Mouse (Mus musculus) testis, adult 2 months (tissue): ENCODE measurements at regions not wholly inside any gene's neighbourhood (a gene's known extent, or its start where the extent isn't known, plus 50 kb on each side); places are given as distances from the start of the nearest gene placed in this dataset.

ENCODE experiments used
- CTCF ChIP-seq: fragments of 200-500 bp; IDR thresholded peaks from 2 replicates; pipeline ENCODE4 v1.5.1; 2012; ENCODE audit warnings: low read depth, mild to moderate bottlenecking, inconsistent platforms, low read length, moderate library complexity; ENCODE audit not compliant: control insufficient read depth, insufficient read depth, insufficient replicate concordance
- POLR2A ChIP-seq: fragments of 200-500 bp; IDR thresholded peaks from 2 replicates; pipeline ENCODE4 v1.6.1; 2012; ENCODE audit warnings: low read depth, mild to moderate bottlenecking, inconsistent platforms, low read length, moderate library complexity; ENCODE audit not compliant: control insufficient read depth

DNA sequence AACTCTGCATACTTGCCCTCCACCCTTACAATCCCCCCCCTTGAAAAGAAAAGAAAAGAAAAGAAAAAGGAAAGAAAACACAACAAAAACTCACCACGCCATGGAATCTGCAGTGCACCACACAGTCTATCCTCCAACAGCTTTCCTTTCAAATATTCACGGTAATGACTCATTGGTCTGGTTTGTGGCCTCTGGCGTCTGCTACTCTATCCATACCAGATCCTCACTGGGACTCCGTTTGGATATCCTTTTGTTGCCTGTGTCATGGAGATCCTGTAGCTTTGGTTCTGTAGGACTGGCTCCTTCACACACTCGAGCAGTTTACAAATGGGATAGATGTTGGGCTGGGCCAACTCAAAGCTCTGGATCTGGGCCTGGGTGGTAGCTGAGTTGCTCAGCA is 232.4 kb upstream of the Smlr1 start:
- TF ChIP-seq CTCF (no peak), POLR2A (no peak)
